Mouse (Mus musculus): ENCODE data around the gene Grap. TPM values are rescaled to one million over a fixed set of nuclear protein-coding genes. Genes with fewer than 3 reads are reported as not detected.
"Not testable (repeated sequence)": the region's sequence is repeated elsewhere in the genome, so short reads cannot be mapped to it uniquely, and the experiment has no call there.

The Grap gene
- 1 to 10 TPM; 7.4 to 8.2 TPM for total RNA-seq (2021)
- long read RNA-seq, experiment 1, transcript Grap-201 (5 exons, 1,662 nt), result major isoform, 5 of 8 reads
- long read RNA-seq, experiment 1, partial matches to known transcripts, result 1 of 8 reads
- long read RNA-seq, experiment 1, other reads (novel, unspliced or antisense), result 2 of 8 reads
- long read RNA-seq, experiment 2, transcript Grap-201 (5 exons, 1,662 nt), result major isoform, 36 of 40 reads
- long read RNA-seq, experiment 2, partial matches to known transcripts, result 0 of 40 reads
- long read RNA-seq, experiment 2, other reads (novel, unspliced or antisense), result 4 of 40 reads

- DNase-seq (ENCODE audit: low spot score in 2 of 2), result no peak
These were observed at the start of gene Grap for GRCm38 (mm10) chr11:61652686-61653447. Grap (plus strand) TSS chr11:61653265.

GRCm38 (mm10) chr11:61608072-61608471 is 45.0 kb upstream of the Grap start:
- no peak for DNase-seq (ENCODE audit: low spot score in 2 of 2)

DNA sequence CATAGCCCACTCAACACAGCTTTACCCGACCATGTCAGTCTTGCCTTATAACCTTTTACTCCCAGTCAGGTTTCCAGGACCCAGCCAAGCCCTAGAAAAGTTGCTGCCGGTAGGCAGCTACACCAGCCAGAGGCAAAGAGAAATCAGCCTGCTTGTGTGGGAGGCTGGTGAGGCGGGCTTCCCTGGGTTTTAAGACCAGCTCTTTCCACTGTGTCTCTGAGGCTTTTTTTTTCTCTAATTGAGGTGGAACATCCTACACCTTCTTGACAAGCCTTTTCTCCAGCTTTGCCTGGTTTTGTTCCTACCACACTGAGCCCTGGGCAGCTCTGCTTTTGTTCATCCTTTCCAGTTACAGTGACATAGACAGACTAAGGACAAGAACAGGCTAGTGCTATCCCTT is 41.9 kb upstream of the Grap start:
- DNase-seq (ENCODE audit: low spot score in 2 of 2), result no peak

- no peak for DNase-seq (ENCODE audit: low spot score in 2 of 2)
These were observed 40.9 kb upstream of the Grap start for GRCm38 (mm10) chr11:61612116-61612635.

GRCm38 (mm10) chr11:61614401-61614800 is 38.7 kb upstream of the Grap start:
- no peak for DNase-seq (ENCODE audit: low spot score in 2 of 2)

DNA sequence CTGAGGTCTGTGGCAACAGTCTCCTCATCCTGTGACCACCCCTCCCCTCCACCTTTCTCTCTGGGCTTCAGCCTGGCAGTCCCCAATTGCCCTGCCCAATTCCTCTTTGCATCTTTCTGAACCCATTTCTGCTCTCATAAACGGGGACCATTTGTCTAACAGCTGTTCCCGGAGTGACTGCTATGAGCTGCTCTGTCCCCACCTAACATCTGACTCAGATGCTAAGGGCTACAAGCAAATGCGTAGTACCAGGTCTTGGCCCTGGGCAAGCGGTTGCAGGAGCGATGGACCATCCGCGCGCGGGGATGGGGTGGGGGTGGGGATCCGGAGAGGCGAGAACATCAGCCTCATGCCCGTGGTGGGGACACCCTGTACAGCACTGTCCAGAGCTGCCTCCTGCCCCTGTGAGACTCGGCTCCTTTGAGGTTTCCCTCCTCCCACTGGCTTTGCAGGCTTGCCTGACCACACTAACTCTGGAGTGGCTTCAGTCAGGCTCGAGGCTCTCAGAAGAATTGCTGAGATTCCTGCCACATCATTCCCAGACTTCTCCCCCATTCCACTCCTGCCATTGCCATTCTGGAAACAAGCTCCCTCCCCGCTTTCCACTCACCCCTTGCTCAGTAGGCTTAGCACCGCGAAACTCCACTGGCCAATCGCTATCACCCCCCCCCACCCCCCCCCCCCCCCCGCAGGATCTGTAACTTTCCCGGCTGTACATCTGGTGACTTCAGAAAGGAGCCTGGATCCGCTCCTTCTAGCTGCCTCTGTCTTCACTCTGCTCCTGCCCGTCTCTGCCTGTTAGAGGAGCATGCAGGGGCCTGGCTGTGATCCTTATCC is 37.2 kb upstream of the Grap start:
- DNase-seq (ENCODE audit: low spot score in 2 of 2), result peak in 1 of 2 experiments; percentile 29

DNA sequence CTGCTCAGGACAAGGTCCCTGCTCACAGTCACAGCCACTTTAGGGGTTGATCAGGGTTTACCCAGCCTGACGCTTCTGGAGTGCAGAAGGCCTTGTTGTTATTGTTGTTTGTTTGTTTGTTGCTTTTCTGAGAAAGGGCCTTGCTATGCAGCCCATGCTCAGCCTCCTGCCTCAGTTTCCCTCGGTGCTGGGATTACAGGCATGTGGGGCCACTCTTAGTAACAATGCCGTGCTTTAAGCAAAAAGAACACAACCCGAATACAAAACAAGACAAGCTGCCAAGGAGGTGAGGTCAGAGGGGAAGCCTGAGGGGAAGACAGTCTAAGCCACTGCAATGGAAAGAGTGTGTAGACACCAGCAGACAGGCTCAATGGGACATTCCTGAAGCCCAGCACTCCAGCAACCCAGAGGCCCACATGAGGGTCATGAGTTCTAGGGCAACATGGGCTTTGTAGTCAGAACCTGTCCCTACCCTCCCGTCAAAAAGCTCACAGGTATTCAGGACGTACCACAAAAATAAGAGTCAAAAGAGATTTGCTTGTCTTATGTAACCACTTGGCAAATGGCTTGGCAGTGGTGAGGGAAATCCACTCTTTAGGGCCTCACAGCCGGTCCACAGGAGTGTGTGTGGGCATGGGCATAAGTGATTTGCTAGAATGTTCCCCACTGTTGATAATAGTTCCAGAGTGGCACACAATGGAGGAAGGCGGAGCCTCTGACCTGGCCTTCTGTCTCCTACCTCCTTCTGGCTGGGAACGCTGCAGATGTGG is 36.4 kb upstream of the Grap start:
- no peak for DNase-seq (ENCODE audit: low spot score in 2 of 2)

DNA sequence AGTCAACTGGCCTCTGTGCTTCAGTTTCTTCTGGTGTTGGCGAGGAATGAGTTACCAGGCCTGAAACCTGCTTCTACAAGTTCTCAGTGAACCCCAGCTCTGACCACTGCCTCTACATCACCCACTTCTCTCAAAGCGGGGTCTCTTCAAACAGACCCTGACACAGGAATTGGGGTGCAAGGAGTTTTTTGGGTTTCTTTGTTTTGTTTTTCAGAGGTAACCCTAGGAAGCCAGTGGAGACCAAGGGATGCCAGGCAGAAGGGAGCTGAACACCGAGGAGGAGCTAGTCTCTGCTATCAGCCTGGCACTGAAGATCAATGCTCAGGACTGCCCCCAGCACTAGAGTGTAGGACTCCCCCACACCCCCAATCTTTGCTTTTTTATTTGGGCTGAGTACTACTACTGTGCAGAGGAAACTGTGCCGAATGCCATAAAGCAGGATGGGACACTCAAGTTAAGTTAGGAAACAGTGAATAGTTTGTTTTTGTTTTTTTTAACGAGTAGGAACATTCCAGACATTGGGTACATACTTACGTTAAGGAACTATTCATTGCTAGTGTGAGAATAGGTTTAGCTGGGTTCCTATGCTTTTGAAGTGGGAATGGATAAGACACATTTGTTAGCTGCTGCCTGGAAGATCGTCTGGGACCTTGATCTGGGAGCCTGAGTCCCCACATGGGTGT is 35.6 kb upstream of the Grap start:
- DNase-seq (ENCODE audit: low spot score in 2 of 2), result no peak

DNA sequence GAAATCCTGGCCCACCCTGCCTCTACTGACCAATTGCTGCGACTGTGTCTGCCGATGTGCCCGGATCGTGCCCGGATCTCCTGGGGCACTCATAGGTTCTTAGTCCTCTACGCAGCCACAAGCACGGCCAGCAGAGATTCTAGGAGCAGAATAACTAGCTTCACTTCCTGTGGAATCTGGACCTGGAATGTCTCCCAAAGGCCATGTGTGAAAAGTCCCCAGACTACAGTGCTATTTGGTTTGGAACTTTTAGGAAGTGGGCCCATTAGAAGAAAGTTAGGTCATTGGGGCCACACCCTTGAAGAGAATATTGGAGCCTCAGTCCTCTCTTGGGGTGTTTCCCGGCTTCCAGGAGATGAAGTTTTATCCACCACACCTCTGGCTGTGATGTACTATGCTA is 34.9 kb upstream of the Grap start:
- DNase-seq (ENCODE audit: low spot score in 2 of 2), result no peak

- DNase-seq (ENCODE audit: low spot score in 2 of 2), result no peak
These were observed 34.5 kb upstream of the Grap start for GRCm38 (mm10) chr11:61618571-61618970.

- DNase-seq (ENCODE audit: low spot score in 2 of 2), result no peak
These were observed 33.7 kb upstream of the Grap start for GRCm38 (mm10) chr11:61619356-61619755.

DNA sequence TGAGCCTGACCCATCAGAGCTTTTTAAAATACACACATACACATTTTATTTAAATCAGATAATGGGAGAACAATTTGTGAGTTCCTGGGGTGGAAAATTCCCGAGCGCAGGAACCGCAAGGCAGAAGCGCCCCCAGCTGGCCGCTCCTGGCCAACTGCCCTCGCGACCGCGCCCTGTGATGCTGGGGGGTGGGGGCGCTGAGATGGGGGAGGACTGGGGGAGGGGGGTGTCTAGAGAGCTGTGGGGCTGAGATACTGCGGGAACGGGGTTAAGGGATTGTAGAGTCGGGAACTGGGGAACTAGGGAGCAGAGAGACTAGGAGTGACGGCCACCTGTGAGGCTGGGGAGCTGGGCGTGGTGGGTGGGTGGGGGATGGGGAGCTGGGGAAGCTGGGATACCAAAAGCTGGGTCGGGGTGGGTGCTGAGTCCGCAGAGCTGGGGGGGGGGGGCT is 33.2 kb upstream of the Grap start:
- peak; percentile 71 to 75 for DNase-seq (ENCODE audit: low spot score in 2 of 2)

GRCm38 (mm10) chr11:61620254-61620670 is 32.8 kb upstream of the Grap start:
- peak; percentile 71 to 80 for DNase-seq (ENCODE audit: low spot score in 2 of 2)

DNA sequence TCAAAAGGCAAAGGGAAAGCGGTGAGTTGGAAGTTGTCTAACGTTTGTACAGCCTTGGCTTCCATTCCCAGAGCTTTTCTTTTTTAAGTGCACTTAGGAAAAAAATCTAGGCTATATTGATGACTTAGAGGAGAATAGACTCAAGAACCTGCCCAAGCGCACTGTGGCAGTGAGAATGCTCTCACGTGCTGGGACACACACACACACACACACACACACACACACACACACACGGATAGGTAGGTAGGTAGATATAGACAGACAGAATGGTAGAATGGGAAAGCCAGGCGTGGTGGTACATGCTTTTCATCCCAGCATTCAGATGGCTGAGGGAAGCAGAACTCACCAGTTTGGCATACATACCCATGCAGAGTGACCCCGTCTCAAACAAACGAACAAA is 32.3 kb upstream of the Grap start:
- no peak for DNase-seq (ENCODE audit: low spot score in 2 of 2)

- no peak for DNase-seq (ENCODE audit: low spot score in 2 of 2)
These were observed 27.9 kb upstream of the Grap start for GRCm38 (mm10) chr11:61625136-61625535.

DNA sequence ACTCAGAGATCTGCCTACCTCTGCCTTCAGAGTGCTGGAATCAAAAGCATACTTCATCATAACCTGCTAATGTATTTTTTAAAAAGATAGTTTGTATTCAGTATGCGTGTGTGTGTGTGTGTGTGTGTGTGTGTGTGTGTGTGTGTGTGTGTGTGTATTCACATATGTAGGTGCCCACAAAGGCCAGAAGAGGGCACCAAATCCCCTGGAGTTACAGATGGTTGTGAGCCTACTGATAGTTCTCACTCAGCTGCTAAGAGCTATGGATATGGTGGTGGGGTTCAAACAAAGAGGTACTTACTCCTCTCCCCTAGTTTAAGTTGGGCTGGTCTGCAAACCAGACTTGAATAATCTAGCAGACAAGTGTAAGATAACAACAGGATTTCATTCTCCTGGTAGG is 26.6 kb upstream of the Grap start:
- no peak for DNase-seq (ENCODE audit: low spot score in 2 of 2)

GRCm38 (mm10) chr11:61629621-61630020 is 23.4 kb upstream of the Grap start:
- no peak for DNase-seq (ENCODE audit: low spot score in 2 of 2)

DNA sequence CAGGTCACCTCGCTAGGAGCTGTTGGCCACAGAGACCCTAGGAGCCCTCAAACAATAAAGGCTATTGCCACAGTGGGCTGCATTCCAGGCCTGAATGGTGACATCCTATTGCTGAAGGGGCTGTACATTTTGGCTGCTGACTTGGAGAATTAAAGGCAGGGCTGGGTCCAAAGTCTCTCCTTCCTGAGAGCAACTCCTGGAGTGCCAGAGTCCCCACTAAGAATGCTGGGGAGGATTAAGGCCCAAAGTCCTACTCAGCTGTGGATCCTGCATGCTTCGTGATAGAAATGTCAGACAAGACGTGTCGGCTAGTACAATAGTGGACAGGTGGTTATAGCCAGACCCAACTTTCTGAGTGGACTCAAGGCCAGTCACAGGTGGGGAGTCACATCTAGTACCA is 16.8 kb upstream of the Grap start:
- DNase-seq (ENCODE audit: low spot score in 2 of 2), result not testable (repeated sequence)

DNA sequence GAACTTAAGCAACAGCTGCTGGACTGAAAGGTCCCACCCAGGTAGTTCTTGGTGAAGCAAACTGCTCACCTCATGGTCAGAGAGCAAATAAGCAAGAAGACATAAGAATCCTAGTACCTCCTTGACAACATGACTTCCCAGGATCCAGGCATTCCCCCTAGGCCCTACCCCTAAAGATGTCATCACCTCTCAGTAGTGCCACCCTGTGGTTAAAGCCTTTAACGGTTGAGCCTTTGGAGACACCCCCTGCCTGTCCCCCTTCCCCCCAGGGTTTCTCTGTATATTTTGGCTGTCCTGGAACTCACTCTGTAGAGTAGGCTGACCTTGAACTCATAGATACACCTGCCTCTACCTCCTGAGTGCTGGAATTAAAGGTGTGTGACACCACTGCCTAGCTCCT is 15.7 kb upstream of the Grap start:
- no peak for DNase-seq (ENCODE audit: low spot score in 2 of 2)

DNA sequence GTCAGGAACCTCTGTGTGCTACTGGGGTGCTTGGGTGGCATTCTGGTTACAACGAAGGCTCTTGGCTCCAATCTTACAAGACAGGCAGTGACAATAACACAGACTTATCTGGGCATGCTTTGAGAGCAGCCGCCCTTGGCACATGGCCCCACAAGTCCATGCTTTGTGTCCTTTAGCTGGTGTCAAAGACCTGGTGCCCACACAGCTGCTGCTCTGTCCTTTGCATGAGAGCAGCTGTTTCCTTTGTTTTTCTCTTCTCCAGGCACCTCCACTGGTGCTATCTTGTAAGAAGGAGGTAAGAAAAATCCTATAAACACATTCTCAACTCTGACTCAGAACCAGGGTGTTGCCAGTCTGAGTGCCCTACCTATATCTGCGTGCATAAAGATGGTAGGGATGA is 15.2 kb upstream of the Grap start:
- no peak for DNase-seq (ENCODE audit: low spot score in 2 of 2)

All from adrenal gland, adult 18-20 months (tissue).